Comparison of ENCODE assay signal across 7 mouse cellular contexts in genomic region chr5:109924129-109924528, GRCm38 (mm10). TPM values are rescaled to one million over a fixed set of nuclear protein-coding genes. Genes with fewer than 3 reads are reported as not detected.
DNase-seq lines count a peak whose midpoint lies in the region; ATAC-seq and TF ChIP-seq lines count a peak whose summit lies in the region.
"Not testable (repeated sequence)": the region's sequence is repeated elsewhere in the genome, so short reads cannot be mapped to it uniquely, and the experiment has no call there.

No protein-coding gene starts in this region.

- H3K27ac ChIP-seq in embryonic facial prominence, embryonic 12.5 days; limb, embryonic 10.5 days; lung, postnatal 0 days (ENCODE audit: low read length); neural tube, embryonic 12.5 days: not testable (repeated sequence)
- H3K27ac ChIP-seq in hindbrain, postnatal 0 days, result 0 out of 2 replicates have a peak overlapping the region, but pooled peaks have one; percentile 26

- not testable (repeated sequence) for TF ChIP-seq EP300 in lung, postnatal 0 days (IDR thresholded peaks at IDR 0.05)

- H3K27me3 ChIP-seq in embryonic facial prominence, embryonic 12.5 days; hindbrain, postnatal 0 days (ENCODE audit: insufficient read depth, low read length); limb, embryonic 10.5 days (ENCODE audit: low read depth, poor library complexity, severe bottlenecking); lung, postnatal 0 days (replicated peaks; ENCODE audit: insufficient read depth, low read length); neural tube, embryonic 12.5 days (replicated peaks): not testable (repeated sequence)

- TF ChIP-seq CTCF in hindbrain, postnatal 0 days (IDR thresholded peaks at IDR 0.05; ENCODE audit: low read depth); lung, postnatal 0 days (IDR thresholded peaks at IDR 0.05): not testable (repeated sequence)

- H3K4me2 ChIP-seq in embryonic facial prominence, embryonic 12.5 days (replicated peaks), result peak overlapping the region; percentile 54
- H3K4me2 ChIP-seq in hindbrain, postnatal 0 days (ENCODE audit: low read depth, low read length), result peak overlapping the region; percentile 43; the same call in 1 of the 2 replicates
- peak overlapping the region; percentile 55 for H3K4me2 ChIP-seq in lung, postnatal 0 days (replicated peaks; ENCODE audit: low read depth, low read length)
- peak overlapping the region; percentile 59 for H3K4me2 ChIP-seq in neural tube, embryonic 12.5 days (replicated peaks)

- ATAC-seq in embryonic facial prominence, embryonic 12.5 days (ENCODE audit: insufficient number of reproducible peaks, insufficient read depth, low FRiP score, low TSS enrichment); hindbrain, postnatal 0 days; lung, postnatal 0 days; neural tube, embryonic 12.5 days (ENCODE audit: low FRiP score, low read depth): not testable (repeated sequence)

- H3K9ac ChIP-seq in embryonic facial prominence, embryonic 12.5 days, result peak overlapping the region; percentile 57
- not testable (repeated sequence) for H3K9ac ChIP-seq in hindbrain, postnatal 0 days (replicated peaks; ENCODE audit: low read length); lung, postnatal 0 days (replicated peaks; ENCODE audit: low read depth)
- peak overlapping the region; percentile 51; the same call in 1 of the 2 replicates for H3K9ac ChIP-seq in neural tube, embryonic 12.5 days

- H3K36me3 ChIP-seq in embryonic facial prominence, embryonic 12.5 days; hindbrain, postnatal 0 days (ENCODE audit: insufficient read depth, low read length); limb, embryonic 10.5 days; lung, postnatal 0 days (ENCODE audit: insufficient read depth, low read length); neural tube, embryonic 12.5 days: not testable (repeated sequence)

- 9% methylated on average over 2 of the region's 2 CpGs for WGBS in embryonic facial prominence, embryonic 12.5 days
- WGBS in hindbrain, postnatal 0 days, result 16% methylated on average over 2 of the region's 2 CpGs
- WGBS in limb, embryonic 10.5 days, result 13% methylated on average over 2 of the region's 2 CpGs
- WGBS in lung, postnatal 0 days, result 20% methylated on average over 2 of the region's 2 CpGs
- 6% methylated on average over 2 of the region's 2 CpGs for WGBS in neural tube, embryonic 12.5 days

- H3K4me1 ChIP-seq in embryonic facial prominence, embryonic 12.5 days; hindbrain, postnatal 0 days (ENCODE audit: insufficient read depth, low read length); limb, embryonic 10.5 days; lung, postnatal 0 days (ENCODE audit: insufficient read depth, low read depth, low read length); neural tube, embryonic 12.5 days: not testable (repeated sequence)

- not testable (repeated sequence) for H3K9me3 ChIP-seq in embryonic facial prominence, embryonic 12.5 days; hindbrain, postnatal 0 days (ENCODE audit: low read length); limb, embryonic 10.5 days (replicated peaks); lung, postnatal 0 days (ENCODE audit: low read length); neural tube, embryonic 12.5 days

- peak; percentile 11 for DNase-seq in MN1 (ENCODE audit: low spot score)
- peak; percentile 3 for DNase-seq in heart, adult 8-10 months (ENCODE audit: low spot score)
- DNase-seq in hindbrain, postnatal 0 days (ENCODE audit: low spot score), result peak; percentile 1
- DNase-seq in limb, embryonic 10.5 days (ENCODE audit: low spot score); lung, postnatal 0 days (ENCODE audit: low spot score): not testable (repeated sequence)

- peak overlapping the region; percentile 52 for H3K4me3 ChIP-seq in embryonic facial prominence, embryonic 12.5 days
- H3K4me3 ChIP-seq in hindbrain, postnatal 0 days (ENCODE audit: low read length), result peak overlapping the region; percentile 47
- H3K4me3 ChIP-seq in limb, embryonic 10.5 days, result peak overlapping the region; percentile 58
- H3K4me3 ChIP-seq in lung, postnatal 0 days (ENCODE audit: low read depth, low read length), result not testable (repeated sequence)
- H3K4me3 ChIP-seq in neural tube, embryonic 12.5 days, result peak overlapping the region; percentile 50

RNA-seq across cellular contexts. Expression of gene Gm15446, which starts 0.9 kb away (rescaled TPM):
- polyA plus RNA-seq in embryonic facial prominence, embryonic 12.5 days (2016; fragmentation: Nextera tagmentation; extraction: Ambion mirVana), result 0.70 and 1.1 TPM in 2 replicates
- total RNA-seq in heart, adult 8-10 months (2022), result 1 to 10 TPM; 2.8 to 7.3 (median 3.6) TPM
- total RNA-seq in hindbrain, postnatal 0 days (2014; rRNA removed), result 3.6 and 5.2 TPM in 2 replicates
- 0.38 and 0.59 TPM in 2 replicates for polyA plus RNA-seq in hindbrain, postnatal 0 days (2015; fragmentation: Nextera tagmentation; extraction: Ambion mirVana)
- polyA plus RNA-seq in limb, embryonic 10.5 days (2016; fragmentation: Nextera tagmentation; extraction: Ambion mirVana), result 0.79 and 0.97 TPM in 2 replicates
- 0.24 and 0.64 TPM in 2 replicates for polyA plus RNA-seq in lung, postnatal 0 days (2015; fragmentation: Nextera tagmentation; extraction: Ambion mirVana)
- 0.48 and 0.49 TPM in 2 replicates for polyA plus RNA-seq in neural tube, embryonic 12.5 days (2016; fragmentation: Nextera tagmentation; extraction: Ambion mirVana)
